Mouse (Mus musculus) forebrain, embryonic 11.5 days (tissue): ENCODE results near the gene Rnf183. TPM values are rescaled to one million over a fixed set of nuclear protein-coding genes. Genes with fewer than 3 reads are reported as not detected.

Source experiments
- ATAC-seq: fragments of 200-750 bp; cut with Nextera tagmentation; replicated peaks from 2 replicates; pipeline ENCODE4 v1.8.0; 2017; ENCODE audit warnings: moderate TSS enrichment; ENCODE audit not compliant: low FRiP score
- DNase-seq: peaks from one replicate; pipeline ENCODE4 v3.0.0-alpha.2; 2017; ENCODE audit warnings: low spot score
- H3K27ac ChIP-seq: fragments of 300-500 bp; sonication (generic); 2 replicates; pipeline ENCODE4 v1.5.1; 2014; ENCODE audit warnings: low read depth, low read length
- H3K27me3 ChIP-seq: fragments of 300-500 bp; sonication (generic); 2 replicates; pipeline ENCODE4 v1.6.1; 2014; ENCODE audit warnings: mild to moderate bottlenecking, low read length, mixed read lengths; ENCODE audit not compliant: control insufficient read depth, insufficient read depth
- H3K36me3 ChIP-seq: fragments of 300-500 bp; sonication (generic); 2 replicates; pipeline ENCODE4 v1.6.1; 2014; ENCODE audit warnings: mild to moderate bottlenecking, low read length, moderate library complexity, mixed read lengths; ENCODE audit not compliant: control insufficient read depth, insufficient read depth
- H3K4me1 ChIP-seq: fragments of 300-500 bp; sonication (generic); replicated peaks from 2 replicates; pipeline ENCODE4 v1.6.1; 2014; ENCODE audit warnings: low read length, mixed read lengths; ENCODE audit not compliant: control insufficient read depth, insufficient read depth
- H3K4me2 ChIP-seq: fragments of 300-500 bp; sonication (generic); 2 replicates; pipeline ENCODE4 v1.6.1; 2014; ENCODE audit warnings: low read depth, mild to moderate bottlenecking, low read length, moderate library complexity, mixed read lengths; ENCODE audit not compliant: severe bottlenecking
- H3K4me3 ChIP-seq: fragments of 300-500 bp; sonication (generic); 2 replicates; pipeline ENCODE4 v1.5.1; 2014; ENCODE audit warnings: low read depth, low read length
- H3K9ac ChIP-seq: fragments of 300-500 bp; sonication (generic); 2 replicates; pipeline ENCODE4 v1.6.1; 2014; ENCODE audit warnings: low read length
- H3K9me3 ChIP-seq: fragments of 300-500 bp; sonication (generic); 2 replicates; pipeline ENCODE4 v1.6.1; 2016; ENCODE audit warnings: low read length, mixed read lengths; ENCODE audit not compliant: control insufficient read depth
- WGBS: fragments of 180-500 bp; shearing (Covaris S2); extraction: QIAGEN DNeasy Blood & Tissue Kit; methylation state at CpG from one replicate; pipeline ENCODE4 v1.1.7; 2014; 5-methylcytosine and 5-hydroxymethylcytosine counted together
- polyA plus RNA-seq: library from polyadenylated mRNA; unstranded; fragments of >200 nt; fragmentation: Nextera tagmentation; extraction: Ambion mirVana; gene quantifications from 2 replicates; pipeline ENCODE4 v1.2.1, GENCODE M21; 2014

The Rnf183 gene
- polyA plus RNA-seq, 1 experiment from 2014 or later, result not detected

DNA sequence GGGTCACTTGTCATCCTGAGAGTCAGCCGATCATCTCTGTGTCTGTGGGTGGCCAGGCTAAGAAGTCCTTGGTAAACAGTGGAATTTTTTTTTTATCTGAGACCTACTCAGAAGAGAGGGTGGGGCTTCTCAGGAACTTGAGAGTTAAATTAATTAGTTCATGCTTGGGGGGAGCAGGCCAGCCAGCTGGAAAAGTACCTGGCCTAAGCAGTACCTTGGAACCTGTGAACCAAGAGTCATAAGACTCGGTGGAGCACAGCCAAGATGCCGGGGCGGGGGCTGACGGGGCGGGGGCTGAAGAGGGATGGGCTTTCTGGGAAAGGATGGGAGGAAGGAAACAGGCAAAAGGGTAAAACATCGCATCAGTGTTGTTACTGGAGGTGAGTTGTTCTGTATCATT, 2.8 kb upstream of the Rnf183 start:
- Histone ChIP-seq H3K4me3 (no peak overlapping the region), H3K9ac (no peak overlapping the region), H3K27me3 (no peaks in the 10 kb centered on the region), H3K36me3 (no peaks in the 10 kb centered on the region), H3K4me1 (no peaks in the 10 kb centered on the region), H3K4me2 (no peak overlapping the region), H3K9me3 (no peaks in the 10 kb centered on the region), H3K27ac (no peak overlapping the region)
- DNase-seq, result no peak
- ATAC-seq, result no peak
- 84% methylated on average over 7 of the region's 7 CpGs for WGBS

DNA sequence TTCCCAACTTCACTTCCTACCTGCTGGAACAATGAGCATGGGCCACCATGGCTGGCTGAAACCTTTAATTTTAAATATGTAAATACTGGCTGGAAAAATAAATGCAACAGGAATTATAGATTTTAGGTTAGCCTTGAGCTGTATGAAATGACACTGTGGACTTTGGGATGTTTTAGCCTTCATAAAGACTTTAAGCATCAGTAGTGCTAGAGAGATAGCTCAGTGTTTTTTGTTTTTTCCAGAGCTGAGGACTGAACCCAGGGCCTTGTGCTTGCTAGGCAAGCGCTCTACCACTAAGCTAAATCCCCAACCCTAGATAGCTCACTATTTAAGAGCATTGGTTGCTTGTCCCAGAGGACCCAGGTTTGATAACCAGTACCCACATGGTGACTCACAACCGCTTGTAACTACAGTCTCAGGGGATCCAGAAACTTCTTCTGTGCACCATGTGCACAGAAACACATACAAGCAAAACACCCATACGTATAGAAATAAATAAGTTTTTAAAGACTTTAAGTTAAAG, 2.3 kb upstream of the Rnf183 start:
- Histone ChIP-seq H3K9me3 (no peaks in the 10 kb centered on the region), H3K27me3 (no peaks in the 10 kb centered on the region), H3K9ac (no peak overlapping the region), H3K4me3 (no peak overlapping the region), H3K4me2 (no peak overlapping the region), H3K27ac (no peak overlapping the region), H3K36me3 (no peaks in the 10 kb centered on the region), H3K4me1 (no peaks in the 10 kb centered on the region)
- WGBS, result 85% methylated on average over 3 of the region's 3 CpGs
- DNase-seq (no peak), ATAC-seq (no peak)

DNA sequence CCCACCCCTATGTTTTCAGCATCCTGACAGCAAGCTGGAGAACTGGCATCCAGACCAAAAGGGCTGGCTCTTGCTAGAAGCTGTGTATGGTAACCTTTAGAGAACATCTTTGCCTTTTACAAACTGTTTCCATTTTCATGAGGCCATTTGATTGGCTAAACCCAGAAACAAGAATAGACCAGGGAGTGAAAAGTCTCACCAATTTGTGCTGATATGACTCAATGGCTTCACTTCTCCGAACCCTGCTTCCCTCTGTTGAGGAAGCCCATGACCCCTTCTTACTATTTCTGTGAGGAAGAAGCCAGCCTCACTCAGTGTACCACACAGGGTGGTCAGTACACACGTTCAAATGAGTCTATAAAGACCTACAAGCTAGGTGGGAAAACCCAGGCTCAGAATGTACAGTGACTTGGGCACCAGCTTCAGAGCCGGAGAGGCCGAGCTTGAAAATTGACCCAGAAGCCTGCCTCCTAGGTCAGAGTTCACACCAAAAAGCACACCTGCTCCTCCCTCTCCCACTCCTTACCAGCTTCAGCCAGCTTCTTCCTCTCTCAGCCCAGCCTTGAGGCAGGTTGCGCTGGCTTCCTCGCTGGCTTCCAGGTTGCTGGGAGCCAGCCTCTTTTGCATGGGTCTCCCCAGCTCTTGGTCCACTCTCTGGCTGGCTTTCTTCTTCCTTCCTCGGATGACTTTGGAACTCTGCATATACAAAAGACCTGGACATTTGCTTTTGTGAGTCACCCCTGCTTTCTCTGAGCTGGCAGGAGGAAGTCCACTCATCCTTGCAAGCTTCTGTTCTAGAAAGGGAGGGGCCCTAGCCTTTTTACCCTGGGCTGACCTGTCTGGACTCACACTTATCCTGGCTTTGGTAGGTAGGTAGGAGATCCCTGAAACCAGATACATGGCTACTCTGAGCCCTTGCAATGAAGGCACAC, 847 bp downstream of the Rnf183 start:
- WGBS, result 79% methylated on average over 7 of the region's 7 CpGs
- Histone ChIP-seq H3K36me3 (no peaks in the 10 kb centered on the region), H3K9ac (no peak overlapping the region), H3K27me3 (no peaks in the 10 kb centered on the region), H3K27ac (no peak overlapping the region), H3K4me3 (no peak overlapping the region), H3K4me2 (no peak overlapping the region), H3K9me3 (no peaks in the 10 kb centered on the region), H3K4me1 (no peaks in the 10 kb centered on the region)
- no peak for ATAC-seq
- DNase-seq, result no peak

DNA sequence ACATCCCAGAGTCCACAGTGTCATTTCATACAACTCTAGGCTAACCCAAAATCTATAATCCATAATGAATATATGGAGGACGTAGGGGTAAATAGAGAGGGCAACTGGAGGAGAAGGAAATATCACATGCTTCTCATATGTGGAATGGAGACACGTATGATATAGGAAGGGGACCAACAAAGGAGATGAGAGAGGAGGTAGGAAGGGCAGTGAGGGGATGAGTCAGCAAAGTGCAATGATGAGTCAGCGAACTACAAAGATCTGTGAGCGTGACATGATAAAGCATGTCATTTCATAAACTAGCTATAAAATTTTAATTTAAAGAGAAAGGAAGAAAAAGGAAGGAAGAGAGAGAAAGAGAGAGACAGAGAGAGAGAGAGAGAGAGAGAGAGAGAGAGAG, 3.5 kb downstream of the Rnf183 start:
- DNase-seq, result no peak
- no peak overlapping the region for H3K4me3 ChIP-seq
- no peak overlapping the region for H3K9ac ChIP-seq
- WGBS, result 76% methylated on average over 4 of the region's 4 CpGs
- H3K27ac ChIP-seq, result no peak overlapping the region
- no peaks in the 10 kb centered on the region for H3K9me3 ChIP-seq
- no peak overlapping the region for H3K4me2 ChIP-seq
- no peaks in the 10 kb centered on the region for H3K36me3 ChIP-seq
- H3K4me1 ChIP-seq, result no peaks in the 10 kb centered on the region
- no peaks in the 10 kb centered on the region for H3K27me3 ChIP-seq
- ATAC-seq, result no peak

DNA sequence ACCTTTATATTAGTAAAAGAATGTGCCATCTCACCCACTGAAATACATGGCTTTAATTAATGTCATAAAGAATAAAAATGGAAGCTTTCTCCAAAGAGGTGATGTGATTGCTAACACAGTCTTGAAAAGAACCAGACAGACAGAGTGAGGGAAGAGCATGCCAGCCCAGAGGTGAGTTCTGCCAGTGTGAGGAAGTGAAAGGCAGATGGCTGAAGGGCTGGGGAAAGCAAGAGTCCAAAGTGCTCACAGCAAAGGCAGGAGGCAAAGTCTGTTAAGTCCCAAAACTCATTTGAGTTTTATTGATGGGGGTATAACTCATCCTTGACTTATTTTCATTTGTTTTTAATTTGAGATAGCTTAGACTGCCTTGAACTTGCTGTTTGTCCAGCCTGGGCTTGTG, 4.4 kb downstream of the Rnf183 start:
- Histone ChIP-seq H3K27ac (no peak overlapping the region), H3K36me3 (no peaks in the 10 kb centered on the region), H3K4me1 (no peaks in the 10 kb centered on the region), H3K9me3 (no peaks in the 10 kb centered on the region), H3K4me3 (no peak overlapping the region), H3K27me3 (no peaks in the 10 kb centered on the region), H3K4me2 (no peak overlapping the region), H3K9ac (no peak overlapping the region)
- ATAC-seq (no peak), DNase-seq (no peak)

DNA sequence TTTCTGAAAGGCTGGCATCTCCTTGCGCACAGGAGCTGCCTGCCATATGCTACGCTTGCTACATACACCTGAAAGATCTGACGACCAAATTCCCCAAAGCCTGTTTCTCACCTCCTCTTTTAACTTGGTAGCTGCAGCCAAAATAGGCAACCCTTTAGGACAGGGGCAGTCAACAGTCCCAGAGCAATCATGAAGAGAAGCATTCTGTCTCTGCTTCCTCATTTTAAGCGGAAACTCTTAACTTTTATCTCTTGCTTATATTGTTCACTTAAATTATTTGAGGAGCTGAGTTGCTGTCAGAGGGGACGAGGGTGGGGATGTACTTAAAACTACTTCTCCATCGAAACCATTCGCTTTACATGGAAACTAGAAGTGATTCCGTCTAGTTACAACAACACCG, 5.4 kb downstream of the Rnf183 start:
- Histone ChIP-seq H3K4me3 (no peak overlapping the region), H3K36me3 (peaks cover 5% of the 10 kb centered on the region; the same call in 1 of the 2 replicates), H3K4me2 (no peak overlapping the region), H3K27ac (no peak overlapping the region), H3K4me1 (no peaks in the 10 kb centered on the region), H3K27me3 (no peaks in the 10 kb centered on the region), H3K9me3 (no peaks in the 10 kb centered on the region), H3K9ac (no peak overlapping the region)
- no peak for DNase-seq
- WGBS, result 91% methylated on average over 9 of the region's 9 CpGs
- ATAC-seq, result no peak

DNA sequence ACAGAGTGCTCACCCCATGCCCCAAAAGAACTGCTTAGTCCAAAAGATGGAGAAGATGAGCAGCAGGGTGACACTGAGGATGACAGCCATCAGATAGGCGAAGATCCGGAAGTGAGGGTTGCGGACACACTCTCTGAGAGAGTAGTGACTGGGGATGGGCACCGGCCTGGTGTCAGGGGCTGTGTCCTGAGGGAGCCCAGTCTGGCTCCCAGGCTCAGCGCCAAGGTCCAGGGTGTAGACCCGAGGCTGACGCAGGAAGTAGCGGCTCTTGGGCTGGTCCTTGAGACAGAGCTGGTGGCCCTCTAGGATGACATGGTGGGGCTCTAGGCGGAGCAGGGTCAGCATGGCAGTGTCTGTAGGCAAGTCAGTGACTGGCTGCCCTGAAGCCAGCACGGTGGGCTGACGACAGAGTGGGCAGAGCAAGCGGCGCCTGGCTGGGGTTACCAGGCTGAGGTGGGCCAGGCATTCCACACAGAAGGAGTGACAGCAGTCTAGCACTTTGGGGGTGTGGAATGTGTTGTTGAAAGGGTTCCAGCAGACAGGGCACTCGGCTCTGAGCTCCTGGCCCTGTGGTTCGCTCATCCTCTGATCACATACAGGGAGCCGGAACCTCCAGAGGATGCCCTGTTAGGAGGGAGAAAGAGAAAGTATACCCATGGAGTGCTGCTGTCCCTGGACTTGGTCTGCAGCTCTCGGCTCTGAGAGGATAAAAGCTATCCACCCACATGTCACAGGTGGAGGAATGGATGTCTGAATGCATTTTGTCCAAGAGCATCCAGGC, 6.9 kb downstream of the Rnf183 start:
- Histone ChIP-seq H3K9ac (no peak overlapping the region), H3K27ac (no peak overlapping the region), H3K4me1 (no peaks in the 10 kb centered on the region), H3K36me3 (peaks cover 12% of the 10 kb centered on the region; the same call in 1 of the 2 replicates), H3K27me3 (no peaks in the 10 kb centered on the region), H3K4me3 (no peak overlapping the region), H3K9me3 (no peaks in the 10 kb centered on the region), H3K4me2 (no peak overlapping the region)
- WGBS, result 83% methylated on average over 17 of the region's 17 CpGs
- ATAC-seq (peak; percentile 27), DNase-seq (no peak)

DNA sequence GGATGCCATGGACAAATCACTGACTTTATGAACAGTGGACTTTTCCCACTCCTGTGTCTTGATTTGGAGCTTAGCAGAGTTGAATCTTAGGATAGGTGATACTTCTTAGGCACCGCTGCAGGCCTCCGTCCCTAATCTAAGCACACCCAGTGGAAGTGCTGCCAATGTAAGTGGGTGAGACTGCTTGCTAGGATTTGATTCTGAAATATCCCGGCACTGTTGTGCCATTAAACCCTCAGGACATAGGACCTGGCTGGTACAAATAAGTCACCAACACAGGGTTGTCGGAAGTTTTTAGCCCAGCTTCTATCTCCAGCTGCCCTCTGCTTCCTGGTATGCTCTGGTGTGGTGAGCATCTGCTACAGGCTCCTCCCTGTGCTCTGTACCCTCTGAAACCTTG, 9.2 kb downstream of the Rnf183 start:
- H3K27me3 ChIP-seq, result no peaks in the 10 kb centered on the region
- H3K9me3 ChIP-seq, result no peaks in the 10 kb centered on the region
- peaks cover 20% of the 10 kb centered on the region; the same call in 1 of the 2 replicates for H3K36me3 ChIP-seq
- no peak overlapping the region for H3K4me2 ChIP-seq
- no peak overlapping the region for H3K9ac ChIP-seq
- H3K4me1 ChIP-seq, result no peaks in the 10 kb centered on the region
- DNase-seq (no peak), ATAC-seq (no peak)
- no peak overlapping the region for H3K4me3 ChIP-seq
- 95% methylated on average over 4 of the region's 4 CpGs for WGBS
- no peak overlapping the region for H3K27ac ChIP-seq
